Mouse (Mus musculus) liver, embryonic 11.5 days (tissue): ENCODE results near the gene Mcm2. TPM values are rescaled to one million over a fixed set of nuclear protein-coding genes. Genes with fewer than 3 reads are reported as not detected.

Experiments
- ATAC-seq: fragments of 200-750 bp; cut with Nextera tagmentation; replicated peaks from 2 replicates; pipeline ENCODE4 v1.8.0; 2017; ENCODE audit warnings: moderate number of reproducible peaks, mild to moderate bottlenecking, moderate TSS enrichment, moderate library complexity; ENCODE audit not compliant: low FRiP score
- DNase-seq: peaks from one replicate; pipeline ENCODE4 v3.0.0-alpha.2; 2017; ENCODE audit warnings: low spot score
- H3K27ac ChIP-seq: fragments of 300-500 bp; sonication (generic); 2 replicates; pipeline ENCODE4 v1.5.1; 2014; ENCODE audit warnings: mild to moderate bottlenecking, low read depth, low read length, control low read depth
- H3K27me3 ChIP-seq: fragments of 300-500 bp; sonication (generic); replicated peaks from 2 replicates; pipeline ENCODE4 v1.6.1; 2014; ENCODE audit warnings: low read length, mixed read lengths; ENCODE audit not compliant: control insufficient read depth, insufficient read depth
- H3K36me3 ChIP-seq: fragments of 300-500 bp; sonication (generic); 2 replicates; pipeline ENCODE4 v1.6.1; 2014; ENCODE audit warnings: mild to moderate bottlenecking, low read length, moderate library complexity, mixed read lengths; ENCODE audit not compliant: control insufficient read depth, insufficient read depth
- H3K4me1 ChIP-seq: fragments of 300-500 bp; sonication (generic); replicated peaks from 2 replicates; pipeline ENCODE4 v1.6.1; 2014; ENCODE audit warnings: low read length, mixed read lengths; ENCODE audit not compliant: control insufficient read depth, insufficient read depth
- H3K4me2 ChIP-seq: fragments of 300-500 bp; sonication (generic); 2 replicates; pipeline ENCODE4 v1.6.1; 2014; ENCODE audit warnings: mild to moderate bottlenecking, control low read depth, moderate library complexity
- H3K4me3 ChIP-seq: fragments of 300-500 bp; sonication (generic); 2 replicates; pipeline ENCODE4 v1.5.1; 2014; ENCODE audit warnings: low read depth, low read length, control low read depth
- H3K9ac ChIP-seq: fragments of 300-500 bp; sonication (generic); 2 replicates; pipeline ENCODE4 v1.6.1; 2014; ENCODE audit warnings: low read depth, low read length, control low read depth
- H3K9me3 ChIP-seq: fragments of 300-500 bp; sonication (generic); 2 replicates; pipeline ENCODE4 v1.6.1; 2016; ENCODE audit warnings: low read length, inconsistent platforms, mixed read lengths; ENCODE audit not compliant: control insufficient read depth
- WGBS: fragments of 180-500 bp; shearing (Covaris S2); extraction: QIAGEN DNeasy Blood & Tissue Kit; methylation state at CpG from one replicate; pipeline ENCODE4 v1.1.7; 2014; 5-methylcytosine and 5-hydroxymethylcytosine counted together
- polyA plus RNA-seq: library from polyadenylated mRNA; unstranded; fragments of >200 nt; fragmentation: Nextera tagmentation; extraction: Ambion mirVana; gene quantifications from 2 replicates; pipeline ENCODE4 v1.2.1, GENCODE M21; 2014

Mcm2 gene
- polyA plus RNA-seq, 1 experiment from 2014 or later = 254 TPM

DNA sequence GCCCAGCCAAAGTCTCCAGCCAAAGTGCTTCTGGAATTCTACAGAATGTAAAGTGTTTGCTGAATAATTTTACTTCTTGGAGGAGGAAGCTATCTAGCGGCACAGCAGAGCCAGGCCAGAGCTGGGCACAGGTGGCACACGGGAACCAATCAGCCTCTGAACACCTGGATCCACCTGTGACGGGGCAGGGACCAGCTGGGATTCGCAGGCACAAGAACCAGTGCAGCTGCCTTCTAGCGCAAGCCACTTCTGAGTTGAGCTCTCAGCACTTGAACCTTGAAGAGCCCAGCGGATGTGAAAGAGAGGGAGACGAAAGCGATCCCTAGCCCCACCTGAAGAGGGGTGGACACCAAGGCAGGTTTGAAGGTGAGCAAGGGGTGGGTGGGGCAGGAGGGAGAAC lies 20.2 kb upstream of the Mcm2 start:
- DNase-seq (no peak), ATAC-seq (no peak)
- H3K27ac ChIP-seq = no peak overlapping the region

DNA sequence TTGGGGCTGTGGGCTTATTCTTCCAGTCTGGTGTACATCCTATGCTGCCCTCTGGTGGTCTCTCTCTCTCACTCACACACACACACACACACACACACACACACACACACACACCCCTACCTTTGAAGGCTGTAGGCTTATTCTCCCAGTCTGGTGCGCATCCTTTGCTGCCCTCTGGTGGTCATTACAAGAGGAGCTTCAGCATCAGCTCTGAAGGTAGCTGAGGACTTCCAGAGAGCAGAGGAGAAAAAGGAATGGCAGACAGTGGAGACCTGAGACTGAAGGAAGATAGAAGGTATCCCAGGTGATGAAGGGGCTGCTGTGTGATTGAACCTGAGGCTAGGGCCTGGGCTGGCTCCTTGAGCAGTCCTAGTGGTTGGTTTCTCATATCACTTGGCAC lies 17.6 kb upstream of the Mcm2 start:
- Histone ChIP-seq H3K36me3 (peaks cover 6% of the 10 kb centered on the region; the same call in 1 of the 2 replicates), H3K27ac (peak overlapping the region; percentile 86), H3K9me3 (no peaks in the 10 kb centered on the region), H3K27me3 (no peaks in the 10 kb centered on the region), H3K4me2 (peak overlapping the region; percentile 22; the same call in 1 of the 2 replicates), H3K4me3 (no peak overlapping the region), H3K9ac (peak overlapping the region; percentile 42), H3K4me1 (peaks cover 20% of the 10 kb centered on the region)
- WGBS = 75% methylated on average over 1 of the region's 1 CpGs
- peak; percentile 48 for ATAC-seq
- DNase-seq = no peak

More for the DNA sequence above, 20.2 kb upstream of the Mcm2 start:
- WGBS = 77% methylated on average over 8 of the region's 8 CpGs
- H3K4me3 ChIP-seq = no peak overlapping the region
- H3K9me3 ChIP-seq = no peaks in the 10 kb centered on the region
- peaks cover 17% of the 10 kb centered on the region for H3K4me1 ChIP-seq
- H3K4me2 ChIP-seq = no peak overlapping the region
- H3K9ac ChIP-seq = no peak overlapping the region
- no peaks in the 10 kb centered on the region for H3K36me3 ChIP-seq
- H3K27me3 ChIP-seq = no peaks in the 10 kb centered on the region

DNA sequence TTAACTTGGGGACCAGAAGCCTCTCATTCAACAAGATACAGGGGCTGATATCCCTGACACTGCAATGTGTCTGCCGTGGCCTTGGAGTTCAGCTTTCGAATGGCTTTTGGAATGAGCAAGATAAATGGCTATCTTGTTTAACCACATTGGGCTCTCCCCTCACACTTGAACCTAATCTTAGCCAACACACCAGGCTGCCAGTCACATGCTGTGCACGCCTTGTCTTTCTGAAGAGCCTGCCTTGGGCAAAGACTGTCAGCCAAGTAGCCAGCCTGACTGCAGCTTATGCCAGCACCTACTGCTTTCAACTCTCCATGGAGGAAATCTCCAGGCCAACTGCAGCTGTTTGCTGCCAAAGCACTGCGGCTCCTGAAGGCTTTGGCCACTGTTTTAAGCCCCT lies 16.9 kb upstream of the Mcm2 start:
- H3K4me2 ChIP-seq = peak overlapping the region; percentile 22
- ATAC-seq = peak; percentile 93
- WGBS = 40% methylated on average over 4 of the region's 4 CpGs

DNA sequence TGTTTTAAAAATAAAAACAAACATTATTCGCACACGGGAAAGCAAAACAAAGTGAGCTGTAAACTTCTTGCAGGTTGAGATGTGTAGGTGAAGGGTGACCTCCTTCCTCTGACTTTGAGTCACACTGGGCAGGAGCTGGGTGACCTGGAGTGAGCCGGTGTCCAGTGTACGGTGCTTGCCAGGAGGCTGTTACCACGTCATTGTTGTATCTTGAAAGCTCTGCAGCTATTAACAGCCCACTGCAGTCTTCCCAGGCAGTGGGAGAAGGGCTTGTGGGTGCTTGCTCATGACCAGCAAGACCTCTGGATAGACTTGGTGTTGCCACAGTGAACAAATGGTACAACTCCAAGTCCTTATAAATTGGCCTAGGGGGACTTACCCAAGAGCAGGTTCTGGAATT lies 16.2 kb upstream of the Mcm2 start:
- no peak for ATAC-seq
- Histone ChIP-seq H3K4me2 (peak overlapping the region; percentile 39), H3K9me3 (no peaks in the 10 kb centered on the region), H3K9ac (0 out of 2 replicates have a peak overlapping the region, but pooled peaks have one; percentile 7), H3K36me3 (peaks cover 12% of the 10 kb centered on the region; the same call in 1 of the 2 replicates), H3K27ac (peak overlapping the region; percentile 86), H3K4me3 (no peak overlapping the region), H3K27me3 (no peaks in the 10 kb centered on the region), H3K4me1 (peaks cover 20% of the 10 kb centered on the region)
- whole genome bisulfite sequencing = 67% methylated on average over 5 of the region's 5 CpGs
- no peak for DNase-seq

More for the DNA sequence above, 16.9 kb upstream of the Mcm2 start:
- peak; percentile 71 for DNase-seq
- Histone ChIP-seq H3K4me1 (peaks cover 20% of the 10 kb centered on the region), H3K27ac (peak overlapping the region; percentile 86), H3K36me3 (peaks cover 9% of the 10 kb centered on the region; the same call in 1 of the 2 replicates), H3K4me3 (no peak overlapping the region), H3K9ac (peak overlapping the region; percentile 42), H3K27me3 (no peaks in the 10 kb centered on the region), H3K9me3 (no peaks in the 10 kb centered on the region)

DNA sequence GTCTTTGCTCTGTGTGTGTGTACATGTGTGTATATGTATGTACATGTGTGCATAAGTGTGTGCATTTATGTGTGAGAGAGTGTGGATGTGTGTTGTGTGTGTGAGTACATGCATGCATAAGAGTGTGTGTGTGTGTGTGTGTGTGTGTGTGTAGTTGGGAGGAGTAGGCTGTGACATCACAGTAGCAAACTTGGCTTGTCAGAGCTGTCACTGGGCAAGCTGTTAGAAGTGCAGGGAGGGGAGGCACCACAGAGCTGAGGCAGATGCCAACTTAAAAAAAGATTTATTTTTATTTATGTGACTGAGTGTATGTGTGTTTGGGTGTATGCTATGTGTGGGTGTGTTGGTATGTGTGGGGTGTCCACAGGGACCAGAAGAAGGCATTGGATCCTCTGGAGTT lies 14.9 kb upstream of the Mcm2 start:
- no peaks in the 10 kb centered on the region for H3K9me3 ChIP-seq
- no peak overlapping the region for H3K9ac ChIP-seq
- DNase-seq (no peak), ATAC-seq (no peak)
- H3K36me3 ChIP-seq = peaks cover 16% of the 10 kb centered on the region
- H3K4me3 ChIP-seq = no peak overlapping the region
- no peak overlapping the region for H3K27ac ChIP-seq
- peaks cover 20% of the 10 kb centered on the region for H3K4me1 ChIP-seq
- H3K27me3 ChIP-seq = no peaks in the 10 kb centered on the region
- H3K4me2 ChIP-seq = no peak overlapping the region

DNA sequence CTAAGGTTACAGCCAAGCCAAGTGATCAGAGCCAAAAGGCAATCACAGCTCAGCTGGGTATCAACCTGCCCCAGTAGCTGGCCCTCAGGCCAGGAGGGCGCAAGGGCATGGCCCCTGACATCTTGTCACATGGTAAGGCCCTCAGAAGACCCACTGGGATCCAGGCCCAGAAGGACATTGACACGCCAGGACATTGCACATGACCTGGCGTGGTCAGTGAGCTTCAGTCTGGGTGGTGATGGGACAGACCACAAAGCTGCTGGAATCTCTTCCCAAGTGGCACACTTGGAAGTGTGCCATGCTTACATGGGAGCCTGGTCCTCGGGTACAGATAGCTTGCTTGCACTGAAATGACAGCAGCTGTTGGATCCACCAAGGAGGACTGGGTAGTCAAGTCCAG lies 14.4 kb upstream of the Mcm2 start:
- Histone ChIP-seq H3K4me2 (no peak overlapping the region), H3K27me3 (no peaks in the 10 kb centered on the region), H3K27ac (no peak overlapping the region), H3K9ac (no peak overlapping the region), H3K9me3 (no peaks in the 10 kb centered on the region), H3K4me1 (peaks cover 20% of the 10 kb centered on the region), H3K36me3 (peaks cover 16% of the 10 kb centered on the region), H3K4me3 (no peak overlapping the region)
- no peak for DNase-seq
- WGBS = 89% methylated on average over 4 of the region's 4 CpGs
- ATAC-seq = no peak

DNA sequence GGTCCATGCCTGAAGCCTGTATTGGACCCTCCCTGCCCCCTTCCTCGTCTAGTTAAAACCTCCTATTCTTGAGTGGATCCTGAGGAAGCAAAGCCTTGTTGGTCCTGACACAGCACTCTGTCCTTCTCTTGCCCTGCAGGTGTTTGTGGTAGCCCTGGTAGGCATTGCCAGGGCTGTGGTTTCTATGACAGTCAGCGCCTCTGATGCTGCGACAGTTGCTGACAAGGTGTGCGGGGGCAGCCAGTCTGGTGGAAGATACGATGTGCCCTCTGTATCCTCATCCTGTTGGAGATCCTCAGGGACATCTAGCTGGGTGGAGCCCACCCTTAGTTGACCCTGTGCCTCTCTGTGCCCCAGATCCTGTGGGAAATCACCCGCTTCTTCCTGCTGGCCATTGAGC lies 10.6 kb upstream of the Mcm2 start:
- no peak for ATAC-seq
- peaks cover 16% of the 10 kb centered on the region for H3K36me3 ChIP-seq

DNA sequence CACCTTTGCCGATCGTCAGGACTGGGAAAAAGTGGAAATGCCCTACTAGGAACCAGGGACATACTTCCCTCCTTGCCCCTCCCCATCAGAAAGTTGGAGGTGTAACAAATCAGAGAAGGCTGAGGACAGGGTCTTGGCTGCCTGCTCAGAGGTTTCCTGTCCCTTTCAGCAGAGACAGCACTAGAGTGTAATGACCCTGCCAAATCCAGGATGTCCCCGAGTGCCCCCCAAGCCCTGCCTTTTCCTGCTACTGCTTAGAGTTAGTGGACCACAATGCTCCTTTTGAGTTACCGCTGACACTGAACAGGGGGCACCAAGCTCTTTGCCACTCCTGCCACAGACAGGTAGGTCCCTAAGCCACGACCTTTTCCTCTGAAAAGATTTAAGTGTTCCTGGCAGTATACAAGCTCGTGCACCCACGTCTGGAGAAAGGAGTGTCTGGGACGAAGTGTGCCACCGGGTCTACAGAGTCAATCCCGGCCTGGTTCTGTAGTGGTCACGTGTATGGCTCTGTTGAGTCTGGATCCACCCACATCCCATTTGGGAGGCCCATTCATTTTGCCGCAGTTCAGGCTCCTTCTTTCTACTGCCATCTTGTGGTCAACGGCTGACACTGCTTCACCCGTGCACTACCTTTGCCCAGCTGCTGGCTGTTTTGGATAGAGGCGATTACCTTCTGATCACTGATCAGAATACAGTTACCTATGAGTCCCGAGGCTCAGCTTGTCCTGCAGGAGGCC lies 8.0 kb upstream of the Mcm2 start:
- Histone ChIP-seq H3K4me2 (peak overlapping the region; percentile 28), H3K27me3 (no peaks in the 10 kb centered on the region), H3K9ac (no peak overlapping the region), H3K9me3 (no peaks in the 10 kb centered on the region), H3K4me3 (no peak overlapping the region), H3K27ac (no peak overlapping the region), H3K36me3 (peaks cover 11% of the 10 kb centered on the region), H3K4me1 (peaks cover 22% of the 10 kb centered on the region)
- DNase-seq (peak; percentile 69), ATAC-seq (peak; percentile 24; the same call in 1 of the 2 replicates)
- WGBS = 19% methylated on average over 16 of the region's 16 CpGs

More for the DNA sequence above, 10.6 kb upstream of the Mcm2 start:
- DNase-seq = no peak
- H3K4me1 ChIP-seq = peaks cover 12% of the 10 kb centered on the region
- H3K9me3 ChIP-seq = no peaks in the 10 kb centered on the region
- no peak overlapping the region for H3K27ac ChIP-seq
- H3K4me2 ChIP-seq = no peak overlapping the region
- H3K4me3 ChIP-seq = no peak overlapping the region
- H3K27me3 ChIP-seq = no peaks in the 10 kb centered on the region
- 88% methylated on average over 6 of the region's 6 CpGs for WGBS
- H3K9ac ChIP-seq = no peak overlapping the region

DNA sequence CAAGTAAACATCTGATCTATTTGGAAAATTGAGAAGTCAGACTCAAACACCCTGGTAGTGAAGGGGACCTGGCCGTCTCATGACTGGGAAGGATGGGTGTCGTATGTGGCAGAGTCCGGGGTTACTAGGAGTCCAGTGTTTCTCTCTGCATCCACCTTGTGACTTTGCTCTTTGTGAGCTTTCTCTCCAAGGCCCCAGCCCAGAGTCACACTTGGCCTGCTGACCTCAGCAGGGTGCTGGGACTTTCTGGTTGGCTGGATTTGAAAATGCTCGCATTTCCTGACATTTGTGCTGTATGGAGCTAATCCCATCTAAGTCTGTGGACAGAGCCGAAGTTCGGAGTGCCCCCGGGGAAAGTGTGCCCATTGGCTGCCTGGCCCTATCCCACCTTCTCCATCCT lies 6.5 kb upstream of the Mcm2 start:
- no peak for DNase-seq
- no peaks in the 10 kb centered on the region for H3K27me3 ChIP-seq
- no peak overlapping the region for H3K9ac ChIP-seq
- H3K27ac ChIP-seq = no peak overlapping the region
- H3K4me1 ChIP-seq = peaks cover 29% of the 10 kb centered on the region
- no peaks in the 10 kb centered on the region for H3K9me3 ChIP-seq
- H3K4me3 ChIP-seq = no peak overlapping the region
- no peak for ATAC-seq
- peaks cover 4% of the 10 kb centered on the region for H3K36me3 ChIP-seq
- WGBS = 89% methylated on average over 7 of the region's 7 CpGs
- no peak overlapping the region for H3K4me2 ChIP-seq
